Mouse (Mus musculus): Measurements from ENCODE around the gene Zfp428.

The Zfp428 gene

DNA sequence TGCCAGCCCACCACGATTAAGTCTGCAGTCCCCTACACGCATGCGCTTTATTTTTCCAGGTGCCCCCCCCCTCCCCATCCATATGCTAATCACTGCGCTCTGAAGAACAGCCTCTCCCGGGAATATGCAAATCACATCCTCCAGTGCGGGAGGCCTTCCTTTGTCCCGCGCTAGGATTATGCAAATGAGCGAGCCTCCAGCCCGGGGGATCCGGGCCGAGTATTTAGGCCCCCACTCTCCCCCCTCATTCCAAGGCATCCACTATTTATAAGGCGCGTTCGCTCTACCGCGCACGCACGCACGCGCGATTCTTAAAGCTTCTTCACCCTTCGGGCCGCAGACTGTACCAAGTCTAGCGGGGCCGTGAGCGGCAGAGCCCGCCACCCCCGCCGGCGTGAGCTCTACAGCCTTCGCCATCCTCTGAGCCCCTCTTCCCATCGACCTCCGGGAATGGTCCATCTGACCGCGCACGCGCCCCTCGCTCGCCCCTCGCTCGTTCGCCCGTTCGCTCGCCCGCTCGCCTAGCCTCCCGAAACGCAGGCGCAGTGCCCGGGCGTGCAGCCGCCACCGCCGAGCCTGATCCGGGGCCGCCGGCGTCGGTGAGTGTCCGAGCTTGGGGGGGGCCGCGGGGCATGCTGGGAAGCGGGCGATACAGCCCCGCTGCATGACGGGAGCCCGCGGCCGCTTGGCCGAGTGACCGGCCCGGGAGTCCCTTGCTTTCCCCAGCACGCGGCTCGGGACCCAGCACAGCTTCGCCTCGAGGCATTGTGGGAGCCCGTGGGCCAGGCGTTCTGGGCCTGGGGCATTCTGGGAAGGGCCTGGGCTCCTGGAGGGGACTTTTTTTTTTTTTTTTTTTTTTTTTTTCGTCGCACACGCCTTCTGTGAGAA lies at the start of gene Zfp428:
Zfp428 (plus strand) TSS at position 169 of the 888 bp plus-strand sequence.
- peak; percentile 73 for DNase-seq (ENCODE audit: low spot score)

DNA sequence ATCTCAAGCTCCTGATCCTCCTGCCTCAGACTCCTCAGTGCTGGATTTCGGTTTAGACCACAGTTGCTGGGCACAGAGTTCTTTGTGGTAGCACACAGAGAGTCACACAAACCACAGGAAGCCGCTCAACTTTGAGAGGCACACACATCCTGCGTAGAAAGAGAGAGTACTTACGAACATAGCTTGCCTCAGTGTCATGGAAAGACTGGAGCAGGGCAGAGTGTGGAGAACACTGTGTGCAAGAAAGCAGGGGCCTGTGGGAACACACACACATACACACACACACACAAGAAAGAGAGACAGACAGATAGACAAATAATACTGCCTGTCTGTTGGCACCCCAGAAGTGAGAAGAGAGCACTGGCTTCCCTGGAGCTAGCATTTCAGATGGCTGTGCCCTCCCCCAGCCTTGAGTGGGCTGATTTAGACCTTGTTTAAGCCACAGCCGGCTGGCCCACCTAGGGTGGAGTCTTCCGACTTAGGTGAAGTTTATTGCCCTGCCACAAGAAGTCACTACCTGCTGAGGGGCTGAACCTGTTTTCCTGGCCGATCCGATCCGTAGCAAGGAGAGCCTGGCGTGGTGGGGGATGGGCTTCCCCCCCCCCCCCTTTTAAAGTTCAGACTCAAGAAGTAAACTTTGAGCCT lies 49.0 kb upstream of the Zfp428 start:
- DNase-seq (ENCODE audit: low spot score) = no peak

DNA sequence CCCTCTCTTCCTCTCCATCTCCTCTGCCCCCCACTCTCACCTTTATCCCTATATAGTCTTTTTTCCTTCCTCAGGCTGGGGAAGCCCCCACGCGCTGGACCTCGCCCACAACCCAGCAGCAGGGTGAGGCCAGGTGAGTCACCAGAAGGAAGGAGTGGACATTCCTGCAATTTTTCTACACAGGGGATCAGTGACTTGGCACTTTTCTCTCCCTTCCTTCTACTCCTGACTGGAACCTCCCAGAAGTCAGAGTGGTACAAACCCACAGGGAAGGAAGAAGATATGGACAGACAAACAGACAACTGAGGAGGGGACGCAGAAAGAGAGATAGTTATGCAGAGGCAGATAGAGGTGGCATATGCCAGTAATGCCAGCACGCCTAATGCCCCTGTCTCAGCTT lies 47.4 kb upstream of the Zfp428 start:
- DNase-seq (ENCODE audit: low spot score) = no peak

DNA sequence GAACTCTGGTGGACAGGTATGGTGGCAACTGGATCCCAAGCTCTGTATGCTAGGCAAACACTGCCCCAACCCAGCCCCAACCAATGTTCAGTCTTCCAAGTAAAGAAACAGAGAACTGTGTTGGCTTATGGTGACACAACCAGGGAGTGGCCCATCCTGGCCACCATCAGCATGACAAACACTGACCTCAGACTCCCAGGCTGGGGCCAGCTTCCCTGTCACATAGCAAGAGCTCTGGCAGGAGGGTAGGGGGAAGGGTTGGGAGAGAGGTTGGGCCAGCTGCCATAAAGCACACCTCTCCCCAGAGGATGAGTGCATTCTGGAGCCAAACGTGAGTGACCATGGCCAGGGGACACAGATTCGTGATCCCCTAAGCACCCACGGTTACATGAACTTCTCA lies 47.0 kb upstream of the Zfp428 start:
- DNase-seq (ENCODE audit: low spot score) = no peak

DNA sequence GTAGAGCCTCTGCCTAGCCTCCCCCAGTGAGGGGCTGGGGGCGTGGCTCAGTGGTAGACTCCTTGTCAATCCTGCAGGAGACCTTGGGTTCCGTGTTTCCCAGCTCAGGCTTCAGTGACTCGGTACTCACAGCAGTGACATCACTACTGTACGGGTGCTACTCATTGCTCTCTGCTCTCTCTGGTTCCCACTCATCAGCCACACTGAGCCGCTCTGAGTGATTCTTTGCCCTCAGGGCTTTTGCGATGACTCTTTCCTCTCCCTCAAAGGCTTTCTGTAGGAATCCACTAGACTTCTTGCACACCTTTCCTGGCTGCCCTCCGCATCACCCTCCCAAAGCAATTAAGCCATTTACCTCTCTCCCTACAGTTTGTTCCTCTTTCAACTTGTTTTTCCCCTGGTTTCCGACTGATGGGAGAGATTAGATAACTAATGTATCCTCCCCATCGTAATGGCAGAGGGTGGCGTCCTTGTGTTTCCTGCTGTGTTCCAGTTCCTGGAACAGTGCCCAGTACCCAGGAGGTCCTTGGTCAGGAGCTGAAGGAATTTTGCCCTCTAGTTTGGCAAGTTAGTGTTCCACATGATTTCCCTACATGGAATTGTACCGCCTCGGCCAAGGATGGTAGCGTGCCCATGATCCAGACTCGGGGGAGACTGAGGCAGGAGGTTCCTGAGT lies 45.3 kb upstream of the Zfp428 start:
- no peak for DNase-seq (ENCODE audit: low spot score)

DNA sequence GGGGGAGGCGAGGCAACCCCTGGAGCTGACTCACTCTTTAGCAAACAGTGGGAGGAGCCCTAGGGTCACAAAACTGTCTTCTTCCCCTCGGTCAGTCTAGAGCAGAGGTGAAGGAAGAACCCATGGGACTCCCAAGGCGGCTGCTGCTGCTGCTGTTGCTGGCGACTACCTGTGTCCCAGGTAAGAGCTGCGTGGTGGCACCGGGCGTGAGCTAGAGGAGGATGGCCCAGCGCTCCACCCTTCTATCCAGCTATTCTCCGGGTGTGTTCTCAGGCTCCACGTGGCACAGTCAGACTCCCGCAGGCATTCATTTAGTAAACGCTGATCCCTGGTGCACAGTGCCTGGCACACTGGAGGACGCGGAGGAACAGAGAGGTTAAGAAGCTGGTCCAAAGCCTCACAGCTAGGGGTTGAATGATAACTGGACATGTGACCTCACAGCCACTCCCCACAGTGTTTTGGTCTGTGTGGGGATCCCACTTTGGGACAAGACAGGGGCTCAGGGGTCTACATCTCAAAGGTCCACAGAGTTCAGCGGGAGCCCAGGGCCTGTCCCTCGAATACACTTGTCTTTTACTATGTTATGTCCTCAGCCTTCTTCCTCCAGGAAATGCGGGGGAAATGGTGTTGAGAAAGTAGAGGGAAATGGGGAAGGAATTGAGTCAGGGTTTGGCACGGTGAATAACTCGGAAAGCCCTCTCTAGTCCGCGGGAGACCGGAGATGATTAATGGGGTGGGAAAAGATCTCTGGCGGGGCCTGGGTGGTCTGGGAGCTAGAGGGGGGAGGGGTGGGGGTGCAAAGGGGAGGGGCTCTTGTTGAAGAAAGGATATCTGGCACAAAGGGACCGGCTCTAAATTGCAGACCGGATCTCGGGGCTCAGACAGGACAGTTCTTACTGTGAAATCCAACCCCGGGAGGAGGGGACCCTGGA lies 44.2 kb upstream of the Zfp428 start, which contains the start of gene Plaur:
Plaur (plus strand) TSS at position 97 of the 932 bp plus-strand sequence.
- DNase-seq (ENCODE audit: low spot score) = no peak

DNA sequence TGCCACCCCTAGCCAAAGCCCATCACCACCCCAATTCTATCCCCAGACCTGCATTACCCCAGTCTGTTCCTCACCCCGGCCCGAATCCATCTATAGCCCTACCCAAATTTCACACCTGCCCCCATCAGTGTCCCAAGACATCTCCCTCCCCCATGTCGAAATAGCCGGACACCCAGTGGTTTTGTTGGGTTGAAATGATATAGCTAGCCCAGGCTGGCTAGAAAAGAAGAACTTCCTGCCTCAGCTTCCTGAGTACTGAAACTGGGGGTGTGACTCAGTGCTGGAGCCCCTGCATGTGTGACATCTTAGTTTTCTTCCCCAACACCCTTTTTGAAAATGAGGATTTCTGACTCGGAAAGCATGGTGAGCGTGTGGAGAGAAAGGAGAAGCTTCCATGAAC lies 40.0 kb upstream of the Zfp428 start:
- DNase-seq (ENCODE audit: low spot score) = no peak

DNA sequence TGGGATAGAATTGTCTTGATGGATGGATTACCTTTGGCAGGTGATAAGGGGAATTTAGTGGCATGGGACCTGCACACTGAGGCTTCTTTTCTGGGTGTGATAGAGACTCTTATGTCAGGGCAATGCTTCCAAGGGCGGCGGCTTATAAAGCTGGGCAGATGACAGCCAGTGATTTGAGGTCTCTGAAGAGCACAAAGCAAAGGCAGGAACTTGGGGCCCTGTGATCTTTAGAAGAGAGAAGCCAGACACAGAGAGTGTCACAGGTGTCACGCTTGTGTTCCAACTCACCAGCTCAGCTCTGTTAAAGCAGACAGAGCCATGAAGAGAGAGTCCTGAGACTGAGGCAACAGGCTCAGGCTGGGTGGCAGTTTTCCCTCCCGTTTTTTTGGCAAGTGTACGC lies 38.9 kb upstream of the Zfp428 start:
- DNase-seq (ENCODE audit: low spot score) = no peak

DNA sequence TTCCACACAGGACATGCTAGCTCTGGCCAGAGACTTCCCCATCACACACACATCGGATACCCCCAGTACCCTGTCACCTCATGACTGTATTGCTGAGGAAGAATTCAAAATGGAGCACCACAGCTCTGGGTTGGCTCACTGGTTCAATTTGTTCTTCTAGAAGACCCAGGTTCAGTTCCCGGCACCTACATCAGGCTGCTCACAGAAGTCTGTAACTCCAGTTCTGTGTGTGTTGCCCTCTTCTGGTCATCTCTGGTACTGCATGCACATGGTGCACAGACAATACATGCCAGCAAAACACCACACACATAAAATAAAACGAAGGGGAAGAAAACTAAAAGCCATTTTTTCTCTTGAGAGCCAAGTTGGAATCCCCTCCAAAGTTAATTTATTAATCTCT lies 37.7 kb upstream of the Zfp428 start:
- DNase-seq (ENCODE audit: low spot score) = no peak

DNA sequence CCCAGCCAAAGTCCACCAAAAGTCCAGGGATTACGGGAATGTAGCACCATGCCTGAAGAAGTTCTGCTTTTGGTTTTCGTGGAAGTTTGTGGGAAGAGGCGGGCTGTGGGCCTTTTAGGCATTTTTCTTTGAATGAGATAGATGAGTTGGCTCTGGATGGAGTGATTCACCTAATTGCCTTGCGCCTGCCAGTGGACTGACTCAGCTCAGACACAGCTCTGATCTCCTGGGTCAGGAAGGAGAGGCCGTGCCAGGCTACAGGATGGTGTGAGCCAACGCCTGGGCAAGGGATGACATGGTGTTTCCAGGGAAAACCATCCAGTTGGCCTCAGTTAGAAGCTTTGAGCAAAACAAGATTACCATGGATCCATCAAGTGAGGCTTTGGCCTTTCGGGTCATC lies 36.5 kb upstream of the Zfp428 start:
- DNase-seq (ENCODE audit: low spot score) = peak; percentile 30

DNA sequence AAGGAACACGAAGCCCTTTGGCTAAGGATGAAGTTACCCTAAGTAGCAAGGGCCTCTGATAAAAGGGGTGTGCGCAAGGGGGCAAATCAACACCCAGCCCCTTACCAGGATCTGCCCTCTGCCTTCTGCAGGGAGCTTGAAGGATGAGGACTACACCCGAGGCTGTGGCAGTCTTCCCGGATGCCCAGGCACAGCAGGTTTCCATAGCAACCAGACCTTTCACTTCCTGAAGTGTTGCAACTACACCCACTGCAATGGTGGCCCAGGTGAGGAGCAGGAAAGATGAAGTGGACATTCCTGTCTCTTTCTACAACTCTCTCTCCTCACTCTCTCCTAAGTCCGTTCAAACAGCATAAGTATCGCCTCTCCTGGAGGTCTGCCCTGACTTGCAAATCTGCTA lies 34.4 kb upstream of the Zfp428 start:
- DNase-seq (ENCODE audit: low spot score) = no peak

DNA sequence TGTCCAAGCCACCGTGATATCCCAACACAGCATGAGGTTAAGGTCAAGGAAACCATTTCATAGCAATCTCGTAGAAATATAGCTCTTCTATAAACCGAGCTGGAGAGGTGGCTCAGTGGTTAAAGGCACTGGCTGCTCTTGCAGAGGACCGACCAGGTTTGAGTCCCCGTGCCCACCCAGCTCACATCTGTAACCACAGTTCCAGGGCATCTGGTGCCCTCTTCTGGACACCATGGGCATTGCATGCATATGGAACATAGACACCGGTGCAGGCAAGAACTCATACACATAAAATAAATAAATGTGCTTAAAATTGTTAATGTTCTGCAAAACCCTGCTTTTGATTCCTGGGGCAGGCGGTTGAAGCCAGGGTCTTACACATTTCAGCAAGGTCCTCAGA lies 33.9 kb upstream of the Zfp428 start:
- DNase-seq (ENCODE audit: low spot score) = no peak

DNA sequence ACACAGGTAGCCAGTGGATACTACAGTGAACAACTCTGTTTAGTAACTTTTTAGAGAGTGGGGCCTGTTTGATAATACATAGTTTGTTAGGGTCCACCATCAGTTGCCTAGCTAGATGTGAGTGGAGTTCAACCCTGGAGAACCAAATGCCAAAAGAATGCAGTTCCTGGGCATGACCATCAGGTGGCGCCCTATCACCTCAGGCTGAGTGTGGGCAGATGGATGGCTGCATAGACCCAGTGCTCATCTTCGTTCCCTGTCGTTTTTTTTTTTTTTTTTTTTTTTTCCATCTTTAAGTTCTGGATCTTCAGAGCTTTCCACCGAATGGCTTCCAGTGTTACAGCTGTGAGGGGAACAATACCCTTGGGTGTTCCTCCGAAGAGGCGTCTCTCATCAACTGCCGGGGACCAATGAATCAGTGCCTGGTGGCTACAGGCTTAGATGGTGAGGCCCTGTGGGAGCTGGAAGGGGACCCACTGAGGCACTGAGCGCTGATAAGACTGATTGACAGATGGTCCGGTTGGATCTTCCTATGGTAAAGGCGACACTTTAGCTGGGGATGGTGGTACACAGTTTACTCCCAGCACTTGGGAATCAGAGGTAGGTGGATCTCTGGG lies 32.8 kb upstream of the Zfp428 start:
- DNase-seq (ENCODE audit: low spot score) = no peak

DNA sequence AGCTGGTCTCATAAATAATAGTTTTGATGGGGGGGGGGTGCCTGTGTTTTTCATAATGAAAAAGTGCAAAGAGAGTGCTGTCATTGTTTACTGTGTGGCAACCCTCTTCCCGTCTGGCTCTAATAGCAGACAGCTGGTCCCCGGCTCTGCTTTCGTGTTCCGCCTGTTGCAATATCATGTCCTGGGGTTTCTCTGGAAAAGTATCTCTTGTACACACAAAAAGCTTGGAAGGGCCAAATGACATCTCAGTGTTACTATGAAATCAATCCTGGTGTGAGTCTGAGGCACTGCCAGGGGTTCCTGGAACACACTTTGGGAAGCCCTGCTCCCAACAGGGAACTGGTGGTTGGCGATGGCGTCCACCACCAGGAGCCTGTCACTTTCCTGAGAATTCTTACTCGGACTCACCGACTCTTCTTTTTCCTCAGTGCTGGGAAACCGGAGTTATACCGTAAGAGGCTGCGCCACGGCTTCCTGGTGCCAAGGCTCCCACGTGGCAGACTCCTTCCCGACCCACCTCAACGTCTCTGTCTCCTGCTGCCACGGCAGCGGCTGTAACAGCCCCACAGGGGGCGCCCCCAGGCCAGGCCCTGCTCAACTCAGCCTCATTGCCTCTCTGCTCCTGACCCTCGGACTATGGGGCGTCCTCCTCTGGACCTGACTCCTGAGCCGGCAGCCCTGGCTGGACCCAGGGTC lies 31.8 kb upstream of the Zfp428 start:
- no peak for DNase-seq (ENCODE audit: low spot score)

DNA sequence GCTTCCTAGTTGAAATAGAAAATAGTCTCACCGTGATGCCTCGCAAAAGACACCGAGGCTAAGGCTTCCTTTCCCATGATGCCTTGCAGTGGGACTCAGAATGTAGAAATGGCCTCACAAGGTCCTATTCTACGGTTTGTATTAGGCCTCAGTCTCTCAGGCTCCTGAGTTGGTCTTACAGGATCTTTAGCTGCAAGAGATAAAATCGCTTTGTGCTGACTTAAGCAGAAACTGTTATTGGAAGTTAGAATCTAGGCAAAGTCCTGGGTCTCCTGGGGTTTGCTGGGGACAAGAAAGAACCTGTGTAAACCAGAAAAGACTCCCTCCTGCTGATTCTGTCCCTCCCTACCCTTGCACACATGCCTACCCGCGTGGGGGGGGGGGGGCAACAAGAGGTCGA lies 30.5 kb upstream of the Zfp428 start:
- no peak for DNase-seq (ENCODE audit: low spot score)

DNA sequence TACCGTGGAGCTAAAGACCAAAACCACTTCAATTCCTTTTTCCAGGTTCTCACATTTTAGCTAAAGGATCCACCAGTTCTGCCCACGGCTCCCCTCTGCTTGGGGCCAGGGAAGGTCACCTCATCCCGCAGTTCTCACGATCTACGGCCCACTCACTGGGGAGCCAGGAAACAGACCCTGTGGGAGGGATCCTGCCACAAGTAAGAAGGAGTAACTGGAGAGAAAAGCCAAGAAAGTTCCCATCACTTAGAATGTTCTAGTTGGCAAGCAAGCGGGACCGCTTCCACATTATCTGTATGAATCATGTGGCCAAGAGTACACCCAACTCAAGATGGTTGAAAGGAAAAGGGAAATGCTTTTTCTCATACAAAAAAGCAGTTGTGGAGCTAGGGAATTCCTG lies 29.9 kb upstream of the Zfp428 start:
- no peak for DNase-seq (ENCODE audit: low spot score)

DNA sequence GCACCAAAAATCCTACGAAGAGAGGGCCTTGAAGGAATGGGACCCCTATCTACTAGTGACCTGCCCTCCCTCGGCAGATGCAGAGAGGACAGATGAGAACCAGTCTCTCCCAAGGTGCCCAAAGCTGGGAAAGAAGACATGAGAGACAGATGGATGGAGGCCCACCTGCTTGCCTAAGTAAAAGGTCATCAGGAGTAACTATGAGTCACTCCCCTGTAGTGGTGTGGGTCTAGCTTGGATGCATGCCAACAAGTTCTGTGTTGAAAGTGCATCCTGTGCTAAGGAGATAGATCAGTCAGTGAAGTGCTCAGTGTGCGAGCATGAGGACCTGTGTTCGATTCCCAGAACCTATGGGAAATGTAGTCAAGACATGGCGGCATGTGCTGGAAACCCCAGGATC lies 27.9 kb upstream of the Zfp428 start:
- DNase-seq (ENCODE audit: low spot score) = no peak

DNA sequence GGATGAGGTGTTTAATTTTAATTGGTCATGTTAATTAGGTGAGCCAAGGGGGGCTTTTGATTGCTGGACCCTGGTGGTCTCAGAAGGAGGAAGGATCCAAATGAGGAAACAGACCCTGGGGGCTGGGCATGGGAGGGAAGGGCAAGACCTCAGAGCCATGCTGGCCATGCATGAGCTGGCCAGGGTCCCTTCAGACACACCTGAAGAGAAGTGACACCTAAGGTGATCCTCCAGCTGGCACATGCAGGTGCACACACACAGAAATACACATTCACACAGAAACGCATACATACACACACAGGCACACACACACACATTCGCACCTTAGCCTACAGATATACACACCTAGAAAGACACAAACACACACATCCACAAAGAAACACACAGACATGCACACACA lies 27.1 kb upstream of the Zfp428 start:
- no peak for DNase-seq (ENCODE audit: low spot score)

DNA sequence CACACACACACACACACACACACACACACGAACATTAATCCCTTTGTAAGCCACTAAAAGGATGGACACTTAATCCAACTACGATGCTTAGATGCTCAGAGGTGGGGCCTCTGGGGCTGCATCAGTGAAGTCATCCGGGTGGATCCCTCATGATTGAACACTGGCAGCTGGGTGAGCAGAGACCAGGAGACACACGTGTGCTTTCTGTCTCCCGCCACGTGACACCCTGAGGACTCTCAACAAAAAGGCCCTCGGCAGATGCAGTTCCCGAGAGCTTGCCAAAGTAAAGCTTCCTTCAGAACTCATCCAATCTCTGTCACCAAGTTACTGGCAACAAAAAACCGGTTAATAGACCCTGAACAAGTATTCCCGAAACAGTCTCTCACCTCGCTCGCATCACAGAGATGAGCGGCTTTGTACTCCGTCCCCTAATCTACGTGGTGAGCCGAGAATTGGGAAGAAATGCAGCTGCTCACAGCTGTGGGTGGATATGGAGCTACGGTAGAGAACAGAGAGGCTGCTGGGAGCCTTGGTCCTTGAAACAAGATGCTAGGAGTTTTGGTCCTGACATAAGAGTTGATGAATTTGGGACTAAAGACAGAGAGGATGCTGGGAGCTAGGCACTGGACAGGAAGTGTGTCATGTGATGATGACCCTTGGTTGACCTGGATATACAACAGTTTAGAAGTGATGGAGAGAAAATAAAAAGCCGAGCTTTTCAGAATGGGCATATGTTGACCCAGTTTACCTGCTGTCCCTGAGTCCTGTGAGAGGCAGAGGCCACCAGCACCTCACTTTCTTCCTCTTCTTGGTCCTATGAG lies 26.5 kb upstream of the Zfp428 start:
- no peak for DNase-seq (ENCODE audit: low spot score)

DNA sequence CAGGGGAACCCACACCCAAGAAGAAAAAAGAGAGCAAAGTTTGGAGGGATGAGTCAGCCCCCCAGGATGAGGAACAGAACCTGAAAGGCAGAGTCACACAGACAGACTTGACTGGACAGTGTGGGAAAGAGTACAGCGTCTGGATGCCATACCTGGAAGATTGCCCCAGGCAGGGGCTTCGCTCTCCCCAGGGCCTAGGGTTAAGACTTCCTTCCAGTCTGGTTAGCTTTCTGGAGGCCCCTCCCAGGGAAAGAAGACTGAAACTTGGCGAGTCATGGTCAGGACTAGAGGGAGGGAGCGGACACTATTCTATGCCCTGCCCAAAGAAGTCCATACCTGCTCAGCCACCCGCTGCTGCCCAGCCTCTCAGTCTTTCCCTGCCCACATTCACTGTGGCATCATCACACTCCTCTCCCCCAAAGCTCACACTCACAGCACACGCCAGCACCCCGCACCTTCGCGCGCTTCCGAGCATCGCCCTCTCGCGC lies 25.8 kb upstream of the Zfp428 start:
- no peak for DNase-seq (ENCODE audit: low spot score)
